Mouse (Mus musculus) hindlimb bud, embryonic 11.5 days (tissue): Measurements from ENCODE around the gene Slc46a2.
A peak's percentile ranks its signal among the peaks of the same experiment; 100 is the strongest.

Source experiments
- DNase-seq: peaks from one replicate; pipeline ENCODE4 v3.0.0-alpha.2; 2012; ENCODE audit warnings: low read depth, low spot score; ENCODE audit errors: extremely low spot score

The Slc46a2 gene

GRCm38 (mm10) chr4:59891723-59892416, 23.0 kb downstream of the Slc46a2 start:
- no peak for DNase-seq

- no peak for DNase-seq
These were observed 24.7 kb downstream of the Slc46a2 start for GRCm38 (mm10) chr4:59890086-59890600.

GRCm38 (mm10) chr4:59888014-59888413, 26.8 kb downstream of the Slc46a2 start:
- no peak for DNase-seq

- DNase-seq: no peak
These were observed 27.8 kb downstream of the Slc46a2 start for GRCm38 (mm10) chr4:59887011-59887410.

GRCm38 (mm10) chr4:59886281-59886680, 28.6 kb downstream of the Slc46a2 start:
- no peak for DNase-seq

GRCm38 (mm10) chr4:59884136-59884696, 30.6 kb downstream of the Slc46a2 start:
- no peak for DNase-seq

- no peak for DNase-seq
These were observed 33.6 kb downstream of the Slc46a2 start for GRCm38 (mm10) chr4:59881210-59881609.

GRCm38 (mm10) chr4:59880725-59881124, 34.1 kb downstream of the Slc46a2 start:
- DNase-seq: no peak

- DNase-seq: no peak
These were observed 35.4 kb downstream of the Slc46a2 start for GRCm38 (mm10) chr4:59879444-59879843.

GRCm38 (mm10) chr4:59878595-59878994, 36.3 kb downstream of the Slc46a2 start:
- DNase-seq: no peak

- no peak for DNase-seq
These were observed 37.8 kb downstream of the Slc46a2 start for GRCm38 (mm10) chr4:59877025-59877424.

GRCm38 (mm10) chr4:59876570-59876969, 38.3 kb downstream of the Slc46a2 start:
- DNase-seq: no peak

GRCm38 (mm10) chr4:59873830-59874229, 41.0 kb downstream of the Slc46a2 start:
- DNase-seq: no peak

GRCm38 (mm10) chr4:59873240-59873639, 41.6 kb downstream of the Slc46a2 start:
- no peak for DNase-seq

GRCm38 (mm10) chr4:59870859-59871591, 43.8 kb downstream of the Slc46a2 start:
- DNase-seq: peak; percentile 68

- DNase-seq: no peak
These were observed 44.4 kb downstream of the Slc46a2 start for GRCm38 (mm10) chr4:59870433-59870832.

- no peak for DNase-seq
These were observed 45.3 kb downstream of the Slc46a2 start for GRCm38 (mm10) chr4:59869488-59870057.

- DNase-seq: no peak
These were observed 46.8 kb downstream of the Slc46a2 start for GRCm38 (mm10) chr4:59868086-59868485.

GRCm38 (mm10) chr4:59863869-59864268, 51.0 kb downstream of the Slc46a2 start:
- DNase-seq: no peak

- no peak for DNase-seq
These were observed 52.5 kb downstream of the Slc46a2 start for GRCm38 (mm10) chr4:59862335-59862734.

GRCm38 (mm10) chr4:59861871-59862270, 53.0 kb downstream of the Slc46a2 start:
- no peak for DNase-seq

GRCm38 (mm10) chr4:59860431-59860830, 54.4 kb downstream of the Slc46a2 start:
- no peak for DNase-seq
